Mouse (Mus musculus) adrenal gland, adult 18-20 months (tissue): ENCODE measurements around the gene Narfl. TPM values are rescaled to one million over a fixed set of nuclear protein-coding genes. Genes with fewer than 3 reads are reported as not detected.
"Not testable (repeated sequence)": the region's sequence is repeated elsewhere in the genome, so short reads cannot be mapped to it uniquely, and the experiment has no call there.

ENCODE experiments used
- DNase-seq, 2 experiments: peaks; one replicate each; pipeline ENCODE4 v3.0.0; 2021 to 2022; ENCODE audit warnings: low spot score in 2 of 2
- long read RNA-seq, 2 experiments: library from polyadenylated mRNA; stranded (forward); transcript quantifications; one replicate each; pipeline ENCODE4 v2.0.0; 2021
- total RNA-seq, 2 experiments: library from RNA; stranded (reverse); gene quantifications; 1 replicate in 1 of 2; 2 replicates in 1 of 2; pipeline ENCODE4 v1.2.3; 2021

The Narfl gene
- total RNA-seq: 10 to 100 TPM; 35.8 to 37.1 TPM
- long read RNA-seq, experiment 1, transcript Narfl-201 (11 exons, 2,555 nt): major isoform, 47 of 70 reads
- long read RNA-seq, experiment 1, partial matches to known transcripts: 6 of 70 reads
- long read RNA-seq, experiment 1, other reads (novel, unspliced or antisense): 17 of 70 reads
- long read RNA-seq, experiment 2, transcript Narfl-201 (11 exons, 2,555 nt): major isoform, 138 of 167 reads
- long read RNA-seq, experiment 2, partial matches to known transcripts: 9 of 167 reads
- long read RNA-seq, experiment 2, other reads (novel, unspliced or antisense): 18 of 167 reads

- DNase-seq: peak; percentile 99
These were observed at the start of gene Narfl for GRCm38 (mm10) chr17:25773549-25774120. TSS of gene Narfl (plus strand) at chr17:25773776.

DNA sequence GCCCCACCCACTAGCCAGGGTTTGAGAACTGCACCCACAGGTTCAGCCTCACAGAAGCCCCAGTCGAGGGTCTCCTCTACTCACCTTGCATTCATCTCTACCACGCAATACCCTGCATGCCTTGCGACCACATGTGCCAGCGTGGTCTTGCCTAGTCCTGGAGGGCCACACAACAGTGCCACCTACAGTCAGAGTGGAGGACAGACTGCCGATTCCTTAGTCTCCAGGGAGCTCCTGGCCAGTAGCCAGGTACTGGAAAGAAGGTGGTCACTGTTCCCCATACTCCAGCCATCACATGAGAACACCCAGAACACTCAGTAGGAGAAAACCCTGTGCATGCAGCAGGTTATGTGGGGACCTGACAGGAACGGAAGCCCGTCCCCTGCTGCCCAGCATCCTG lies 49.7 kb upstream of the Narfl start:
- no peak for DNase-seq

DNA sequence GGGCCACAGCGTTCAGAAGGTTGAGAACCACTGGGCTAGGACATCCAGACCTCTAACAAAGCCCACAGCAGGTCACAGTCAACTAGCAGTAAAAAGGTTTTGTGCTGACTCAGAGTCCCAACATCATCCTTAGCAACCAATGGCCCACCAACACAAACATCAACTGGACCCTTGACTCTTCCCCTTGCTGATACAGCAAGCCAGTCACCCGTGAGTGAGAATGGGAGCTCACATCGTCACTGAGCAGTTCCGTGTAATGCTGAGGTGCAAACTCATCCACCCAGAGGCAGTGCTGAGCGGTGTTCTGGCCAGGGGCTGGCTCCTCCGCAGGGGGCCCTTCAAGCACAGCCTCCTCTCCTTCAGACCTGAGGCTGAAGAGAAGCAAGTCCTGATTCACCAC lies 48.3 kb upstream of the Narfl start:
- no peak for DNase-seq

DNA sequence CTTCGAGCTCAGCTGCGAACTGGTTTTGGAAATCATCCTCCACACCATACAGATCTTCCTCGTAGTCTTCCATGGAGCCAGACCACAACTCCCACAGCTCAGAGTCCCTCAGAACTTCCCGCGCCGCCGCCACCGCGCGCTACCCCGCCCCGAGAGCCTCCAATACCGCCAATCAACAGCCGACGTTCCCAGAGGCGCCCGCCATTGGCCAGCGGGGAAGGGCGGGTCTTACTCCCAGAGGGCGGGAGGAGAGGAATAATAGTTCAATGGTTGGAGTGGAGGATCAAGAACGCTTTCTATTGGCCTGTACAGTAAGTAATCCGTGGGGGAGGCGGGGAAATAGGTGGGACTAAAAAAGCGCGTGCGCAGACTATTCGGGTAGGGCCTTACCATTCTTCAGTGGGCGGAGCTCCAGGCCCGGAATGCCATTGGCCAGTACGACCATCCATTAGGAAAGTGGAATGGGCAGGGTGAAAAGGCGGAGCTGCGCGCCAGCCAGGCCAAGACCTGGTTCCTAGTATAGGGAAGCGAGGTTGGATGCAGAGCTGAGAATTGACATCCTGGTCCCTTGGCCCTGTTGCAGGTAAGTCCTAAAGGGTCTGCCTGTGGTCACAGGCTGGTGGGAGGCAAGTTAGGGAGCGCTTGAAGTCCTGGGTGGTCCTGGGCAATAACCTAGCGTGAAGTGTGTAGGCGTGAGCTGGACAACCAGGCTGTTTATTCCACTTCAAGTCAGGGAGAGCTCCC lies 46.1 kb upstream of the Narfl start, which contains the start of the genes Chtf18 and Rpusd1:
Chtf18 (minus strand) TSS at position 155 of the 744 bp plus-strand sequence.
Rpusd1 (plus strand) TSS at position 406 of the 744 bp plus-strand sequence.
- DNase-seq: peak; percentile 93 to 94

GRCm38 (mm10) chr17:25728009-25728270 lies 45.6 kb upstream of the Narfl start:
- no peak for DNase-seq

DNA sequence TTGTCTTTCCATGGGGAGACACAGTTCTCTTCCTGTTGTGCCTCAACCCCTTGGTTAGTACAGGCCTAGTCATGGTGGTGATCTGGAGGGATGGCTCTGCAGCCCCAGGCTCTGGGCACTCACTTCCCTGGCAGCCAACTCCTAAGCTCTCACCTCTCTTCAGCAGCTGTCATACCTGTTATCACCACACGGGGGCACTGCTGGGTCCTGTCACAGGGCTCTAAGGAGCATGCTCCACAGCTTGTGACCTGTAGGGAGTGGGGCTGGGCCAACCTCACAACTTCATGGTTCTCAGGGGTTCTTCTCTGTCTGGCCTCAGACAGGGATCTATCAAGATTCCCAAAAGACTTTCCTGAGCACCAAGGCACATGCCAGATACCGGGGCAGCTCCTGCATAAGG lies 41.5 kb upstream of the Narfl start:
- DNase-seq: peak; percentile 83 to 88

DNA sequence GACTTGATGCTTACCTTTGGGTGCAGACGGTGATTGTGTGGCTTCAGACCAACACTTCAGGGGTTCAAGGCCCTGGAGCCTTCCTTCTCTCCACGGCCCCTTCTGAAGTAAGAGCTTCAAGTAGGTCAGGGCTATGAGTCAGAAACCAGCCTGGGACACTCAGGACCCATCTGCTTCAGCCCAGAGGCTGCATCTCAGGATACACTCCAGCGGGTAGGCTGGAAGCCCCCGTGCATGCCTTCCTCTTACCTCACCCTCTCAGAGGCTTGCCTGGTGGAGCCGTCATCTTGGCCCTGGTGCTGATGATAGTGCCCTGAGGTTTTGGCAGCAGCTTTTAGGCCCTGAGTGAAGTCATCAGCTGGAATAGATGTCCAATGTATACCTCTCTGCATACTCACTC lies 38.3 kb upstream of the Narfl start:
- DNase-seq: no peak

GRCm38 (mm10) chr17:25735745-25736144 lies 37.8 kb upstream of the Narfl start, which contains the start of gene Mslnl:
TSS of gene Mslnl (plus strand) at chr17:25736042.
- DNase-seq: no peak

DNA sequence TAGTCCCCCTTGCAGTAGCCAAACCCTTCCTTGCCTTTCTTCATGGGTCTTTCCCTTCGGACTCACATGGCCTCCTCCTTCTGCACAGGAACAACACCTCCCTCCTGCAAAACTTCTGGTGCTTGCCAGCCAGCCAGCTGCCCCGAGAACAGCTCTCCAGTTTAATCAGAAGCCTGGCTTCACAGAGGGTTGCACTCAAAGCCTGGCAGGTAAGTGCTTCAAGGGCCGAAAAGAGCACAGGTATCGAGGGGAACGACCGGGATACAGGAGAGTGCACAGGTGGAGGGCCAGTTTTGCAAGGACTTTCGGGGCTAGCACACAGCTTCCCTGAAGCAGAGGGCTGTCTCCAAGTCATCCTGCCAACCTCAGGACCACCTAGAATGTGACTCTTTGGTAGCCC lies 34.7 kb upstream of the Narfl start:
- no peak for DNase-seq

DNA sequence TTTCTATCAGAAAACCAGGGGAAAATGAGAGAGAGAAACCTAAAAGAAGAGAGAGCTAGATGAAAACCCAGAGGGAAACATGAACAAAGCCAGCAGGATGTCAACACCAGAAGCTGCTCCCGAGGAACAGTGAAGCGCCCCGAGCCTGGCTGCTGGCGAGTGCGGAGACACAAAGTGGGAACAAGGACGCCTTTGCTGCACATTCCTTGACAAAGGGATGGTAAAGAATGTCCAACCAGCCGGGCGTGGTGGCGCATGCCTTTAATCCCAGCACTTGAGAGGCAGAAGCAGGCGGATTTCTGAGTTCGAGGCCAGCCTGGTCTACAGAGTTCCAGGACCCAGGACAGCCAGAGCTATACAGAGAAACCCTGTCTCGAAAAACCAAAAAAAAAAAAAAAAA lies 32.1 kb upstream of the Narfl start:
- not testable (repeated sequence) for DNase-seq

DNA sequence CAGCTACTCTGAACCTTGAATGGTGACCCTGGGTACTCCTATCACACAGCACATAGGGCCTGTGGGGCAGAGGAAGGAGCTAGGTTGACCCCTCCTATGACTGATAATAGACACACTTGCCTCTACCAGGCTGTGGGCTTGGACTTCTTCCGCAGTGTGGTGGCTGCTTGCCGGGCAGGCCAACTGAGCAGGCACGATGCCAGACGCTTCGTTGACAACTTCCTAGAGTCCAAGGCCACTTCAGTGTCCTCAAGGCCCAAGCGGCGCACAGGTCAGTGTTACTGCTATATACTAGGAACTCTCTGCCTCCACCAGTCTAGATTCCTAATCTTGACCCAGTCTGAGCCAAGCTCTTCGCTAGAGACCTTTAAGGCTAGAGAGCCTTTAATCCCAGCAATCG lies 29.7 kb upstream of the Narfl start:
- peak; percentile 42 to 67 for DNase-seq

GRCm38 (mm10) chr17:25744311-25744710 lies 29.3 kb upstream of the Narfl start:
- no peak for DNase-seq

DNA sequence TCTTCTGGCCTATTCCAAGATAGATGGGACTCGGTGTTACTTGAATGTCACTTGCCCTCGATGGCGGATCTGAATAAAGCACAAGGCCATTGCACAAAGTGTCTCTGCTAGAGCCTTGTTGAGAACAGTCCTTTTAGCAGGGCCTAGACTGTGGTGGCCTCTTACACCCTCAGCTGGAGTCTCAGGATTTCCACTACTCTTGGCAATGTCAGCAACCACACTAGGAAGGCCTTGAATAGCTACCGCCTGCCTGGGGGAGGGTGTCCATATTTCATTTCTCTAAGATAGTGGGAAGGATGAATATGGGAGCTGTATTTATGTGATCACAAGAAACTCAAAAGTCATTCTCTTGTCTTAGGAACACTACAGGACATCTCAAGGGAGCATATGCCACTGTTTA lies 25.3 kb upstream of the Narfl start:
- DNase-seq: no peak

- no peak for DNase-seq
These were observed 24.3 kb upstream of the Narfl start for GRCm38 (mm10) chr17:25749314-25749713.

DNA sequence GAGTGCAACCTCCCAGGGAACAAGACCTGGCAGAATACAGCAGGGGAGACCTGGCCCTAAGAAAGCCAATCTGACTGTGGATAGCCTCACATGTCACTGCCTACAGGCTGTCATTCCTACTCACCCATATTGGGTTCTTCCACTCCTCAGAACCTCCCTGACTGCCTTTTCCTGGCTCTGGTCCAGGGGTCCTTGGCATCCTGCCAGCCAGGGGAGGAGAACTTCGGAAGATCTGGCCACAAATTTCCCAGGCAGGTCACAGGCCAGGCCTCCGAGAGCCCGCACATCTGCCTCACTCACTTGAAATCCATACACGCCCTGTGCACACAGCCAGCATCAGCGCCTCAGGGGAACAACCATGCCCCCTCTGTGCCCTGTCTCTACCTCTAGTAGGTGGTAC lies 22.1 kb upstream of the Narfl start:
- DNase-seq: peak; percentile 63 to 71

- DNase-seq: no peak
These were observed 19.3 kb upstream of the Narfl start, which contains the start of gene Msln for GRCm38 (mm10) chr17:25754241-25754640. TSS of gene Msln (minus strand) at chr17:25754378.

- DNase-seq: no peak
These were observed 18.5 kb upstream of the Narfl start for GRCm38 (mm10) chr17:25755086-25755485.

DNA sequence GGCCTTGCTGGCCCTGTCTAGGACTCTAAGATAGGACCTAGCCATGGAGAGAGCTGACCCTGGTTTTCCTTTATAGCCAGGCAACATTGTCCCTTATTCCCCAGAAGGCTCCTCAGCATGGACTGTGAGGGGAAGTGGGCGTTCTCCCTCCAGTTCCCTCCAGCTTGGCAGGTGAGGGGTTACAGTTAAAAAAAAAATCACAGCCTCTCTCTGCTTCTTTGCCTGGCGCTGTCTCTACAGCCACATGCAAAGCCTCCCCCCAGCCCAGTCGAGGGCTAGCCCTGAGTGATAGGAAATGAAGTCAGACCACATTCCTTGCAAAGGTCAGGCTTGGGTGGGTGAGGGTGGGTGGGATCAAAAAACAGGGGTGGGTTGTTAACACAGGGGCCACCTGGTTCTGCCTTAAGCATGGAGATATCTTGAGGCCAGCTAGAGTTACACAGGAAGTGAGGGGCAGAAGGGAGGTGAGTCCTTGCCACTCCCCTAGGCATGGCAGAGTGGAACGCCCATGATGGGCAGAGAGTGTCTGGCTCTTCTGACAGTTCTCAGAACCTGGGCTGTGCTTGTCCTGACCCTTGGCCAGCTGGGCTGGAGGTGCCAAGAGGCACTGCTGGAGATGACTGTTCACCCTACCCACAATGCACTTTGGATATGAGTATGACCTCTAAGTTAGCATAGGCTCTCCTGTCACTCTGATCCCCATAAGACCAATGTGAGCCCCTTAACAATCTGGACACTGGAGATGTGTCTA lies 17.8 kb upstream of the Narfl start:
- DNase-seq: no peak

DNA sequence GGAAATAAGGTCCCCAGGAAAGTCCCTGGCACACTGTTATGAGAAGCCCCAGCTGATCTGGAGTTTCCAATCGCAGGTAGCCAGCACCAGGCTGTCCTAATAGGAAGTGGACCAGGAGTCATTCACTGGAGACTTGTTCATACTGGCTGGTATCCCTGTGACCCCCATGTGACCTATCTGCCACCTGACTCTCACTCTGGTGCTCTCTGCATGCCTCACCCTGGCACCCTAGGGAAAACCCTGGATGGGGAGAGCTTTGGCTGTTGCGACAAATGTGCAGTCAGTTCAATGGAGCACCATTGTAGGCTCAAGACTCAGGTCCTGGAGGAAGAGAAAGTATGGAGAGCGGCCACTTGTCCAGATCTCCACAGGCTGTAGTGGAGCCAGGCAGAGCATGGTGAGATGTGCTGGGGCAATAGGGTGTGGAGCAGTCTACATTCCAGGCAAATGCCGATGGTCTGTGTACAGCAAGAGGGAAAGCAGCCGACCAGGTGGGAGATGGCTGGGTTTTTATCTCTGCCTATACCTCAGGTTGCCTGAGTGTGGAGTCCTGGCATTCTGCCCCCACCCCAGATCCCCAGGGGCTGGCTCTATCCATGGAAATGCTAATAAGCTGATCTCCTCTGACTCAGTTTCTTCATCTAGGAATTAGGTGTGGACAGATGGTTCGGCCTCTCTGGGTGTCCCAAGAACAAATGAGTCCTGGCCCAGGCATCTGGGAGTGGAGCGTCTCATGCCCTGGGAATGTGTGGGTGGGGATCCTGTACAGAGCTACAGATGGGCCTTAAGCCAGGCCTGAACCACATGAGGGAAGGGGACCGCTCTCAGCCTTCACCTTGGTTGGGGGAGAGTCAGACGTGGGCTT lies 17.0 kb upstream of the Narfl start:
- no peak for DNase-seq

GRCm38 (mm10) chr17:25757691-25758090 lies 15.9 kb upstream of the Narfl start:
- no peak for DNase-seq

DNA sequence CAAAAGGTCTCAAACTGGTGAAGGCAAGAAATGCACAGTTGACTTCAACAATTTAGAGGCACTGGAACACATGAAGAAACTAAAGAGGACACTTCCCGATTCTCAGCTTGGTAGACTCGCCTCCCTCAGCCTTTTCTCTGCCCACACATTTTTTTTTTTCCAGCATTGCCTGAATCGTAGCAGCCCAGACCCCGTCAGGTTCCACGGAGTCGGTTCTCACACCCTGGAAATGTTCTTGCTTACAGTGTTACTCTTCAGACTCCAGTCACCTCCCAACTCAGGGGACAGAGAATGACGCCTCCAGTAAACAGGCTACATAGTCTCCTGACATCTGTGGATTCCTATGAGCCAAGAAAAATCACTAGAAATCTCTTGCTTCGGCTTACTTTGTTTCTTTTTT lies 13.4 kb upstream of the Narfl start:
- DNase-seq: no peak
